Mouse (Mus musculus): ENCODE results near the gene Pigb.

DNA sequence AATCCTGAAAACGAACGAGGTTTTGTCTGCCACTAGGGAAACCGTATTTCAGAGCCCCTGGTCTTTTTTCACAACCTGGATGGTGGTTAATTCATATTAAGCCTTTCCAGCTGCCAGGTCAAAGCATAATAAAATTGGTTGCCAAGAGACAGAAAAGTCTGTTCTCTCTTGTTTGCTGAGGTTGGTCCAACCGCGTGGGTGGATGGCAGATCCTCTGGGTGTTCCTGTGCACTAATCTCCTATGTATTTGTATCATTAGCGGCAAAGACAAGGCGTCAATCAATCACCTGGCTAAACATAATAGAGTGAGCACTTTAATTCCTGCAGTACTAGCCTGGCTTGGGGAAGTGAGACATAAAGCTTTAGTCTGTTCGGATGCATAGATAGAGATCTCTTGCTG lies 10.4 kb upstream of the Pigb start:
- no peak for TF ChIP-seq POLR2A (IDR thresholded peaks at IDR 0.05; ENCODE audit: borderline replicate concordance, extremely low read depth, insufficient read depth, insufficient read length, poor library complexity, severe bottlenecking)
- TF ChIP-seq CTCF (IDR thresholded peaks at IDR 0.05; ENCODE audit: borderline replicate concordance, extremely low read depth, insufficient read depth, insufficient read length), result no peak
